Mouse (Mus musculus) heart, postnatal 0 days (tissue): Measurements from ENCODE around the gene Map3k20. TPM values are rescaled to one million over a fixed set of nuclear protein-coding genes. Genes with fewer than 3 reads are reported as not detected.

Experiments
- ATAC-seq: fragments of 200-750 bp; cut with Nextera tagmentation; 2 replicates; pipeline ENCODE4 v1.8.0; 2017; ENCODE audit warnings: low read depth, moderate number of reproducible peaks, moderate library complexity; ENCODE audit not compliant: insufficient read depth
- DNase-seq: peaks from one replicate; pipeline ENCODE4 v3.0.0-alpha.2; 2016; ENCODE audit warnings: low spot score
- H3K27ac ChIP-seq: fragments of 300-500 bp; sonication (generic); 2 replicates; pipeline ENCODE4 v1.5.1; 2014; ENCODE audit warnings: low read depth, mild to moderate bottlenecking
- H3K27me3 ChIP-seq: fragments of 300-500 bp; sonication (generic); 2 replicates; pipeline ENCODE4 v1.6.1; 2014; ENCODE audit warnings: low read length, mixed read lengths; ENCODE audit not compliant: control insufficient read depth, insufficient read depth
- H3K36me3 ChIP-seq: fragments of 300-500 bp; sonication (generic); replicated peaks from 2 replicates; pipeline ENCODE4 v1.6.1; 2014; ENCODE audit warnings: low read length, mixed read lengths; ENCODE audit not compliant: control insufficient read depth, insufficient read depth
- H3K4me1 ChIP-seq: fragments of 300-500 bp; sonication (generic); 2 replicates; pipeline ENCODE4 v1.6.1; 2014; ENCODE audit warnings: antibody characterized with exemption; ENCODE audit not compliant: control insufficient read depth, insufficient read depth
- H3K4me2 ChIP-seq: fragments of 300-500 bp; sonication (generic); 2 replicates; pipeline ENCODE4 v1.6.1; 2014; ENCODE audit warnings: low read depth, mild to moderate bottlenecking, low read length, moderate library complexity
- H3K4me3 ChIP-seq: fragments of 300-500 bp; sonication (generic); 2 replicates; pipeline ENCODE4 v1.5.1; 2014; ENCODE audit warnings: low read depth, low read length
- H3K9ac ChIP-seq: fragments of 300-500 bp; sonication (generic); replicated peaks from 2 replicates; pipeline ENCODE4 v1.6.1; 2014; ENCODE audit warnings: low read depth, low read length, mixed read lengths
- H3K9me3 ChIP-seq: fragments of 300-500 bp; sonication (generic); replicated peaks from 2 replicates; pipeline ENCODE4 v1.6.1; 2016; ENCODE audit warnings: low read length; ENCODE audit not compliant: control insufficient read depth
- CTCF ChIP-seq: IDR thresholded peaks from 2 replicates; pipeline ENCODE4 v1.5.1; 2016; ENCODE audit warnings: antibody characterized with exemption, control low read depth, low read depth
- EP300 ChIP-seq: IDR thresholded peaks from 2 replicates; pipeline ENCODE4 v1.6.1; 2016; ENCODE audit warnings: antibody characterized with exemption, low read depth
- WGBS: fragments of 180-500 bp; shearing (Covaris S2); extraction: QIAGEN DNeasy Blood & Tissue Kit; methylation state at CpG from one replicate; pipeline ENCODE4 v1.1.7; 2014; 5-methylcytosine and 5-hydroxymethylcytosine counted together
- polyA plus RNA-seq: library from polyadenylated mRNA; unstranded; fragments of >200 nt; fragmentation: Nextera tagmentation; extraction: Ambion mirVana; gene quantifications from 2 replicates; pipeline ENCODE4 v1.2.1, GENCODE M21; 2015
- total RNA-seq: library from RNA; depleted of rRNA; stranded (reverse); fragments of >200 nt; gene quantifications from 2 replicates; pipeline ENCODE4 v1.2.3, GENCODE M21; 2014; ENCODE audit warnings: low replicate concordance

The Map3k20 gene
- total and polyA plus RNA-seq, 2 experiments from 2014 or later, result 26.1 to 95.0 TPM

GRCm38 (mm10) chr2:72322681-72323353 is 37.4 kb downstream of the Map3k20 start:
- no peak overlapping the region for H3K9ac ChIP-seq
- no peak for DNase-seq
- no peaks in the 10 kb centered on the region for H3K9me3 ChIP-seq
- WGBS, result 71% methylated on average over 11 of the region's 11 CpGs
- TF ChIP-seq EP300, result no peak
- no peak for TF ChIP-seq CTCF
- ATAC-seq, result no peak
- H3K4me1 ChIP-seq, result peaks cover 24% of the 10 kb centered on the region
- H3K4me3 ChIP-seq, result no peak overlapping the region
- H3K27me3 ChIP-seq, result no peaks in the 10 kb centered on the region
- no peaks in the 10 kb centered on the region for H3K36me3 ChIP-seq
- H3K27ac ChIP-seq, result no peak overlapping the region
- H3K4me2 ChIP-seq, result no peak overlapping the region

DNA sequence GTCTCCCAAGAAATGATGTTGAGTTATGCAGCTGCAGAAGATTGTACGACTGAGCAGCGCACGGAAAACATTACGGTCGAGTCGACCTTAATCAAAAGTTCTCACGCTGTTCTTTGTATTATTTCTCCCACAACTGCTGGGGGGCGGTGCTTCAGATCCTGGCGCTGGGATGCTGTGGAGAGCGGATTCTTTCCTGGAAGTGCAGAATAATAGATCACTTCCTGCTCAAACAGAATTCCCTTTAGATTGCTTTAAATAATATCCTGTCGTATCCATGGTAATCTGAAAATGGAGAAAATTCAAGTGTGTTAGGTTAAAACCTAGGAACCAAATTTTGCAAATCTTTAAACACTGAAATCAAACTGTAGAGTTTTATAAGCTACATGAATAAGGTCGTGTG is 39.0 kb downstream of the Map3k20 start:
- no peak for DNase-seq
- TF ChIP-seq CTCF (no peak), EP300 (no peak)
- no peak overlapping the region for H3K4me3 ChIP-seq
- H3K4me1 ChIP-seq, result peaks cover 13% of the 10 kb centered on the region
- no peak for ATAC-seq
- H3K27me3 ChIP-seq, result no peaks in the 10 kb centered on the region
- peak overlapping the region; percentile 2 for H3K27ac ChIP-seq
- H3K9me3 ChIP-seq, result no peaks in the 10 kb centered on the region
- no peak overlapping the region for H3K9ac ChIP-seq
- WGBS, result 53% methylated on average over 12 of the region's 12 CpGs
- H3K36me3 ChIP-seq, result no peaks in the 10 kb centered on the region
- no peak overlapping the region for H3K4me2 ChIP-seq

DNA sequence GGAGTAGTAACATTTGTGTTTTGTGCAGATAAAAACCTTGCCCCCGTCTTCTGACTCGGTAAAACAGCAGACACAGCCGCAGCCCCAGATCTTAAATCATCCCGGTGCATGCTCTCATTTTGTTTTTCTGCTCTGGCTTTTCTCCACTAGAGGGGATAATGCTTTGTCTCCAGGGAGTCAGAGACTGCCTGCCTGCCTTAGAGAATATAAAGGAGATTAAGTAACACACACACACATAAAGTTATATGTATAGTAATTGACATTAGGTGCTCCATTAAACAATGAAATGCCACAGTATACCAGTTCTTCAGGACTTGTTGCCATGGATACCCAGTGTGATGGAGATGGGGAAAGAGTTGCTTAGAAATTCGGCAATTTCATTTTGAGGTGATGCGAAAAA is 41.1 kb downstream of the Map3k20 start:
- TF ChIP-seq CTCF, result peak; percentile 33
- no peak for TF ChIP-seq EP300
- DNase-seq (no peak), ATAC-seq (no peak)
- peaks cover 11% of the 10 kb centered on the region; the same call in 1 of the 2 replicates for H3K4me1 ChIP-seq
- no peak overlapping the region for H3K27ac ChIP-seq
- H3K36me3 ChIP-seq, result no peaks in the 10 kb centered on the region
- WGBS, result 62% methylated on average over 6 of the region's 6 CpGs
- no peaks in the 10 kb centered on the region for H3K27me3 ChIP-seq
- H3K9me3 ChIP-seq, result no peaks in the 10 kb centered on the region
- H3K4me3 ChIP-seq, result no peak overlapping the region
- H3K9ac ChIP-seq, result no peak overlapping the region
- no peak overlapping the region for H3K4me2 ChIP-seq

DNA sequence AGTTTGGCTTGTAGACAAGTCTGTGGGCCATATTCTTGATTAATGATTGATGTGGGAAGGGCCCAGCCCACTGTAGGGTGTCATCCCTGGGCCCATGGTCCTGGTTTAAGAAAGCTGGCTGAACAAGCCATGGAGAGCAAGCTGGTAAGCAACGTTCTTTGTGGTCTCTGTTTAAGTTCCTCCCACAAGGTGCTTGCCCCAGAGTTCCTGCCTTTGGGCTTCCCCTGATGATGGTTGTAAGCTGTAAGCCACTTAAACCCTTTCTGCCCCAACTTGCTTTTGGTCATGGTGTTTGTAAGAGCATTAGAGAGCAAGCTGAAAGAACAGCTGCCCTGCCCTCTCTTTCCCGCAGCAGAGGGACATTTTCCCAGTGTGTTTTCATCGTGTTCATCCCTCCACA is 43.0 kb downstream of the Map3k20 start:
- Histone ChIP-seq H3K9me3 (no peaks in the 10 kb centered on the region), H3K9ac (no peak overlapping the region), H3K4me2 (no peak overlapping the region), H3K4me3 (no peak overlapping the region), H3K36me3 (no peaks in the 10 kb centered on the region), H3K4me1 (peaks cover 11% of the 10 kb centered on the region; the same call in 1 of the 2 replicates), H3K27ac (no peak overlapping the region), H3K27me3 (no peaks in the 10 kb centered on the region)
- WGBS, result 88% methylated on average over 3 of the region's 3 CpGs
- ATAC-seq (no peak), DNase-seq (no peak)
- TF ChIP-seq CTCF (no peak), EP300 (no peak)

DNA sequence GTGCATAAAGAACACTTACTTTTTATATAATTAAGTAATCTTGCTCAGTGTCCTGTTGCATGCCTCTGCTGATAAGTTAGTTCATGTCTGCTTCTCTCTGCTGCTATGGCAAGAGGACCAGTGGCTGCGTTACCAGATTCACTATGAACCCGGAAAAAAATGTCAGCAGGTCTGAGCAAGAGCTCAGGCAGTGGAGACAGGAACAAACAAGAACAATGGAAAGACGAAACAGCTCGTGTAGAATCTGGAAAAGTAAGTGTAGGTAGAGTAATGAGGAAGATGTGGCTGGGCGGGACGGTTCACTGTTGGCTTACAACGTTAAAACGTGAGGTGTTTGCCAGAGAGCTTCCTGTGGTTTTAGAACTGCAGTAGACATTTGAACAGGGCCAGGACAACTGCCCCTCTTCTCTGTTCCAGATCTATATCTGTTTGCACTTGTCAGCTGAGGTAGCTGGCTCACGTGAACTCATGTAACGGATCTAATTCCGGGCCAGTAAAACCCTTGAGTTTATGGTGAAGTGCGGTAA is 45.6 kb downstream of the Map3k20 start:
- Histone ChIP-seq H3K4me1 (peaks cover 11% of the 10 kb centered on the region; the same call in 1 of the 2 replicates), H3K36me3 (no peaks in the 10 kb centered on the region), H3K9ac (no peak overlapping the region), H3K4me2 (no peak overlapping the region), H3K4me3 (no peak overlapping the region), H3K27ac (no peak overlapping the region), H3K27me3 (no peaks in the 10 kb centered on the region), H3K9me3 (no peaks in the 10 kb centered on the region)
- TF ChIP-seq EP300, result no peak
- no peak for TF ChIP-seq CTCF
- DNase-seq, result no peak
- 63% methylated on average over 12 of the region's 12 CpGs for WGBS
- no peak for ATAC-seq

- H3K9ac ChIP-seq, result no peak overlapping the region
- no peak overlapping the region for H3K27ac ChIP-seq
- DNase-seq (no peak), ATAC-seq (no peak)
- no peaks in the 10 kb centered on the region for H3K9me3 ChIP-seq
- H3K4me3 ChIP-seq, result no peak overlapping the region
- TF ChIP-seq EP300, result no peak
- no peak for TF ChIP-seq CTCF
- H3K36me3 ChIP-seq, result no peaks in the 10 kb centered on the region
- peaks cover 8% of the 10 kb centered on the region; the same call in 1 of the 2 replicates for H3K4me1 ChIP-seq
- no peaks in the 10 kb centered on the region for H3K27me3 ChIP-seq
- 63% methylated on average over 4 of the region's 4 CpGs for WGBS
- H3K4me2 ChIP-seq, result no peak overlapping the region
Measured at GRCm38 (mm10) chr2:72332067-72332466, 46.6 kb downstream of the Map3k20 start.
